Mouse (Mus musculus) stomach, embryonic 16.5 days (tissue): ENCODE measurements around the gene Nkiras1. TPM values are rescaled to one million over a fixed set of nuclear protein-coding genes. Genes with fewer than 3 reads are reported as not detected.

Source experiments
- ATAC-seq: fragments of 200-750 bp; cut with Nextera tagmentation; 2 replicates; pipeline ENCODE4 v1.8.0; 2017; ENCODE audit warnings: moderate number of reproducible peaks, moderate TSS enrichment; ENCODE audit not compliant: insufficient read depth, low FRiP score
- H3K27ac ChIP-seq: fragments of 300-500 bp; sonication (generic); 2 replicates; pipeline ENCODE4 v1.5.1; 2014; ENCODE audit warnings: low read length
- H3K27me3 ChIP-seq: fragments of 300-500 bp; sonication (generic); 2 replicates; pipeline ENCODE4 v1.6.1; 2014; ENCODE audit warnings: low read length, control low read depth, mixed read lengths; ENCODE audit not compliant: control insufficient read depth, insufficient read depth
- H3K36me3 ChIP-seq: fragments of 300-500 bp; sonication (generic); 2 replicates; pipeline ENCODE4 v1.6.1; 2014; ENCODE audit warnings: low read length; ENCODE audit not compliant: control insufficient read depth, insufficient read depth
- H3K4me1 ChIP-seq: fragments of 300-500 bp; sonication (generic); 2 replicates; pipeline ENCODE4 v1.6.1; 2014; ENCODE audit warnings: low read length, control low read depth, mixed read lengths; ENCODE audit not compliant: control insufficient read depth, insufficient read depth
- H3K4me2 ChIP-seq: fragments of 300-500 bp; sonication (generic); 2 replicates; pipeline ENCODE4 v1.6.1; 2014; ENCODE audit warnings: low read depth, low read length, mixed read lengths
- H3K4me3 ChIP-seq: fragments of 300-500 bp; sonication (generic); replicated peaks from 2 replicates; pipeline ENCODE4 v1.5.1; 2014; ENCODE audit warnings: mild to moderate bottlenecking, low read length
- H3K9ac ChIP-seq: fragments of 300-500 bp; sonication (generic); 2 replicates; pipeline ENCODE4 v1.6.1; 2014; ENCODE audit warnings: low read length
- H3K9me3 ChIP-seq: fragments of 300-500 bp; sonication (generic); replicated peaks from 2 replicates; pipeline ENCODE4 v1.6.1; 2016; ENCODE audit warnings: low read length, control low read depth; ENCODE audit not compliant: control insufficient read depth
- WGBS: fragments of 180-500 bp; shearing (Covaris S2); extraction: QIAGEN DNeasy Blood & Tissue Kit; methylation state at CpG from one replicate; pipeline ENCODE4 v1.1.7; 2014; 5-methylcytosine and 5-hydroxymethylcytosine counted together
- polyA plus RNA-seq: library from polyadenylated mRNA; unstranded; fragments of >200 nt; fragmentation: Nextera tagmentation; extraction: Ambion mirVana; gene quantifications from 2 replicates; pipeline ENCODE4 v1.2.1, GENCODE M21; 2015

Nkiras1 gene
- polyA plus RNA-seq, 1 experiment from 2014 or later = 19.5 TPM

DNA sequence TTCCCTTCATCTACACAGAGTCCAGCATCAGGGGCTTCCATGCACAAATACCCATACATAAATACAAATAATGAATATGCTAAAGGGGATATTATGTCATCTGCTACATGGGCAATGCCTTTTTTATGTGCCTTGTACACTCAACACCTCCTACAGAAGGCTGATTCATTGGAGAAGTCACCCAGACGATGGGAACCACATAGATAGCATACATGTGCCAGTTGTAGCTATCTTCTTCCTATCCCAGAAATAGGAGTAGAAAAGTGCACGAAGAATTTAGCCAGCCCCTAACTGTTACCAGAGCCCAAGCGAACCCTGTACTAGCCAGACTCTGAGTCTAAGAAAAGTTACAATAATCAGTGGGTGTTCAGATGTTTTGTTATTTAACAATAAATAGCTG, 21.2 kb downstream of the Nkiras1 start:
- ATAC-seq = no peak
- Histone ChIP-seq H3K9me3 (no peaks in the 10 kb centered on the region), H3K27me3 (no peaks in the 10 kb centered on the region), H3K27ac (no peak overlapping the region), H3K4me2 (no peak overlapping the region), H3K4me3 (no peak overlapping the region), H3K4me1 (no peaks in the 10 kb centered on the region), H3K36me3 (no peaks in the 10 kb centered on the region), H3K9ac (no peak overlapping the region)
- WGBS = 84% methylated on average over 3 of the region's 3 CpGs

GRCm38 (mm10) chr14:18292578-18292977, 21.6 kb downstream of the Nkiras1 start:
- WGBS = 76% methylated on average over 3 of the region's 3 CpGs
- H3K27ac ChIP-seq = no peak overlapping the region

DNA sequence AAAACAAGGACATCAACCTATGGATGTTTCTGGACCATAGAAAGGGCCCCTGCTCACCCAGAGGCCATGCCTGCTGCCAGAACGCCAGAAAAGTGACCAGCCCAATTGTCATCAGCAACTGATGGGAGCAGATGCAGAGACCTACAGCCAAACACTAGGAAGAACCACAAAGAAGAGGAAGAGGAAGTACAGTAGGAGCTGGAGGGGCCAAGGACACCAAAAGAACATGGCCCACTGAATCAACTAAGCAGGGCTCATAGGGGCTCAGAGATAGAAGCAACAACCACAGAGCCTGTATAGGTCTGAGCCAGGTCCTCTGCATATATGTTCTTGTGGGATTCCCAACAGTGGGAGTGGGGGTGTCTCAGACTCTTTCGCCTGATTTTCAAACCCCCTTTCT, 26.5 kb downstream of the Nkiras1 start:
- Histone ChIP-seq H3K27ac (no peak overlapping the region), H3K4me2 (no peak overlapping the region), H3K9me3 (no peaks in the 10 kb centered on the region), H3K4me1 (0 out of 2 replicates have a peak, but pooled peaks cover 4% of the 10 kb centered on the region), H3K36me3 (no peaks in the 10 kb centered on the region), H3K9ac (no peak overlapping the region), H3K27me3 (no peaks in the 10 kb centered on the region), H3K4me3 (no peak overlapping the region)
- ATAC-seq = no peak
- WGBS = 80% methylated on average over 2 of the region's 2 CpGs

More at GRCm38 (mm10) chr14:18292578-18292977, 21.6 kb downstream of the Nkiras1 start:
- Histone ChIP-seq H3K4me1 (no peaks in the 10 kb centered on the region), H3K4me3 (no peak overlapping the region), H3K27me3 (no peaks in the 10 kb centered on the region), H3K9ac (no peak overlapping the region), H3K4me2 (no peak overlapping the region), H3K36me3 (no peaks in the 10 kb centered on the region), H3K9me3 (no peaks in the 10 kb centered on the region)
- ATAC-seq = no peak

DNA sequence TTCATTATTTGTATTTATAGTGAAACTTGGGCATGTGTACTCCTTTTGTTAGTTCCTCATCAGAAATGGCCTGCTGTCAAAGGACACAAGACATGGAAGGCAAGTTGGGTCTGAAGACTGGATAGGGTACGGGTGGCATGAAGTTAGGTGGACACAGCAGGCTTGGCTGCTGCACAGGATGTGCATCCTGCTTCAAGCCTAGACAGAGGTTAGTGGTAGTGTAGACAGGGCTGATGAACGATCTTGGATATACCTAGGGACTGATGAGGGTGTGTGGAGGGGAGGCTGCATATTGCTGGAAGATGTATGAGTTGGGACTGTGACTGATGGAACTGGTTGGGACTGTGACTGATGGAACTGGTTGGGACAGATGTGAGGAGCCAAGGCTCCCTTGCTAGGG, 27.9 kb downstream of the Nkiras1 start:
- H3K9ac ChIP-seq = no peak overlapping the region
- no peak for ATAC-seq
- no peaks in the 10 kb centered on the region for H3K36me3 ChIP-seq
- H3K27me3 ChIP-seq = no peaks in the 10 kb centered on the region
- H3K4me2 ChIP-seq = no peak overlapping the region
- H3K27ac ChIP-seq = no peak overlapping the region
- H3K9me3 ChIP-seq = no peaks in the 10 kb centered on the region
- 0 out of 2 replicates have a peak, but pooled peaks cover 4% of the 10 kb centered on the region for H3K4me1 ChIP-seq
- no peak overlapping the region for H3K4me3 ChIP-seq
- 86% methylated on average over 2 of the region's 2 CpGs for WGBS

- no peak overlapping the region for H3K9ac ChIP-seq
- no peak overlapping the region for H3K27ac ChIP-seq
- H3K4me3 ChIP-seq = no peak overlapping the region
- no peak for ATAC-seq
- WGBS = 87% methylated on average over 2 of the region's 2 CpGs
- no peaks in the 10 kb centered on the region for H3K36me3 ChIP-seq
- no peak overlapping the region for H3K4me2 ChIP-seq
- H3K9me3 ChIP-seq = no peaks in the 10 kb centered on the region
- H3K27me3 ChIP-seq = no peaks in the 10 kb centered on the region
- H3K4me1 ChIP-seq = 0 out of 2 replicates have a peak, but pooled peaks cover 4% of the 10 kb centered on the region
These were observed 29.7 kb downstream of the Nkiras1 start for GRCm38 (mm10) chr14:18300676-18301075.

GRCm38 (mm10) chr14:18301591-18301990, 30.7 kb downstream of the Nkiras1 start:
- 75% methylated on average over 3 of the region's 3 CpGs for WGBS
- no peak for ATAC-seq

DNA sequence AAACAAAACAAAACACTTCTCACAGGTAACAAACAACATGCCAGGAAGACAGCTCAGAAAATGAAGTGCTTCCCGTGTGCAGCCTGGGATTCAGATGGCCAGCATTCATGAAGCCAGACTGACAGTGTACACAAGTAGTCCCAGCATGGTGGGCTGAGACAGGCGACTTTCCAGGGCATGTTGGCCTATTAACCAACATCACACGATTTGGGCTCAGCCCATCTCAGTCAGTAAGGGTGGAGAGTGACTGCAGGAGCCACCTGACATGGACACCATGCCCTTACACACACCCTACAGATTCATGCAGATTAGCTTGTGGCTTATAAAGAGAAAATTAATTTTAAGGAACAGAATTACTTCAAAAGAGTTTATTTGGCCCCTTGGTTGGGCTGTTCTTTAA, 31.8 kb downstream of the Nkiras1 start:
- WGBS = 71% methylated on average over 3 of the region's 3 CpGs
- H3K9me3 ChIP-seq = no peaks in the 10 kb centered on the region
- no peak overlapping the region for H3K4me3 ChIP-seq
- H3K27me3 ChIP-seq = no peaks in the 10 kb centered on the region
- H3K36me3 ChIP-seq = no peaks in the 10 kb centered on the region
- no peak overlapping the region for H3K27ac ChIP-seq
- no peak overlapping the region for H3K4me2 ChIP-seq
- H3K9ac ChIP-seq = no peak overlapping the region
- H3K4me1 ChIP-seq = 0 out of 2 replicates have a peak, but pooled peaks cover 4% of the 10 kb centered on the region
- ATAC-seq = no peak

More at GRCm38 (mm10) chr14:18301591-18301990, 30.7 kb downstream of the Nkiras1 start:
- H3K9me3 ChIP-seq = no peaks in the 10 kb centered on the region
- no peak overlapping the region for H3K4me2 ChIP-seq
- no peak overlapping the region for H3K9ac ChIP-seq
- H3K27ac ChIP-seq = no peak overlapping the region
- no peaks in the 10 kb centered on the region for H3K27me3 ChIP-seq
- no peak overlapping the region for H3K4me3 ChIP-seq
- H3K4me1 ChIP-seq = 0 out of 2 replicates have a peak, but pooled peaks cover 4% of the 10 kb centered on the region
- no peaks in the 10 kb centered on the region for H3K36me3 ChIP-seq

GRCm38 (mm10) chr14:18303262-18303661, 32.3 kb downstream of the Nkiras1 start:
- Histone ChIP-seq H3K27me3 (no peaks in the 10 kb centered on the region), H3K9ac (no peak overlapping the region), H3K9me3 (no peaks in the 10 kb centered on the region), H3K4me1 (0 out of 2 replicates have a peak, but pooled peaks cover 4% of the 10 kb centered on the region), H3K4me3 (no peak overlapping the region), H3K27ac (no peak overlapping the region), H3K36me3 (no peaks in the 10 kb centered on the region), H3K4me2 (no peak overlapping the region)
- no peak for ATAC-seq
- WGBS = 58% methylated on average over 4 of the region's 4 CpGs

DNA sequence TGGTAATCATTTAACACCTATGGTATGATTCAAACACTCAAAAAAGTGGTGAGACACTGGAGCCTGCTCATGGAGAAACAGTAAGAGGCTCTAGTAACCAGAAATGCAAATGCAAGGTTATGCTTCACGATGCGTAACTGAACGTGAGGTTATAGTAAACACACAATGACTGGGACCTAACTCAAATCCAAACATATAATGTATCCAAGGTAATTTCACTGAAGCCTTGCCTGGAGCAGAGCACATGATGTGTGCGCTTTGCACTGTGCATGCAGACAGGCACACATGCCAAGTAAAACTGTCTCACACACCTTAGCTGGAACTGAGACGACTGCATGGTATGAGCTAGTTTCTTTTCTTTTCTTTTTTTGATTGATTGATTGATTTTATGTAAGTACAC, 33.2 kb downstream of the Nkiras1 start:
- Histone ChIP-seq H3K27me3 (no peaks in the 10 kb centered on the region), H3K4me1 (0 out of 2 replicates have a peak, but pooled peaks cover 4% of the 10 kb centered on the region), H3K36me3 (no peaks in the 10 kb centered on the region), H3K4me2 (no peak overlapping the region), H3K9me3 (no peaks in the 10 kb centered on the region), H3K9ac (no peak overlapping the region), H3K4me3 (no peak overlapping the region), H3K27ac (no peak overlapping the region)
- WGBS = 76% methylated on average over 5 of the region's 5 CpGs
- ATAC-seq = no peak
